Mouse (Mus musculus) gastrocnemius, adult 8-10 months (tissue): ENCODE data around the gene Gstt2. TPM values are rescaled to one million over a fixed set of nuclear protein-coding genes. Genes with fewer than 3 reads are reported as not detected.

ENCODE experiments used
- DNase-seq, 2 experiments: peaks; one replicate each; pipeline ENCODE4 v3.0.0; 2022; ENCODE audit warnings: low spot score in 2 of 2
- total RNA-seq, 4 experiments: library from RNA; stranded (reverse); gene quantifications; 2 replicates each; pipeline ENCODE4 v1.2.4; 2022

The Gstt2 gene
- total RNA-seq, 4 experiments from 2014 or later: 2.7 to 6.5 (median 3.8) TPM

DNA sequence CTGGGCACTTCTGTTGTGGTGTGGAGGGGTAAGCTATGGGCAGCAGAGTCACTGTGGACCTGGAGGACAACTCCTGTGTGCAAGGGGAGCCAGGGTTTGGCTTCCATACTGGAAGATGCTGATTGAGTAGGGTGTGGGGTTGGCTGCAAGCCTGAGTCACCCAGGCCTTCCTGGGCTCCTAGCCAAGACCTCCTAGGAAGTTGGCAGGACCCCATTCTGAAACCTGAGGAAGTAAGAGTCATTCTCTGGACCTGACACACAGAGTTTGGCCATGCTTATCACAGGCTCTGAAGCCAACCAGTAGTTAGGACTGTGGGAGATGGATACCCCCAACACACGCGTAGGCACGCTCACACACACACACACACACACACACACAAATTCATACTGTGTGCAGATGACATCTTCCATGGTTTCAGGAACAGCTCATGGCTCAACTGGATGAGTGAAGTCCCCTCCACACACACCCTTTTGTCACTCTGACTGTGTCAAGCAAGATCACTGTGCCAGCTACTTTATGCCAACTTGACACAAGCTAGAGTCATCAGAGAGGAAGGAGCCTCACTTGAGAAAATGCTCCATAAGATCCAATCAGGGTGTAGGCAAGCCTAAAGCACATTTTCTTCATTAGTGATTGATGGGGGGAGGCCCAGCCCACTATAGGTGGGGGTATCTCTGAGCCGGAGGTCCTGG is 9.4 kb downstream of the Gstt2 start:
- peak; percentile 79 to 87 for DNase-seq

DNA sequence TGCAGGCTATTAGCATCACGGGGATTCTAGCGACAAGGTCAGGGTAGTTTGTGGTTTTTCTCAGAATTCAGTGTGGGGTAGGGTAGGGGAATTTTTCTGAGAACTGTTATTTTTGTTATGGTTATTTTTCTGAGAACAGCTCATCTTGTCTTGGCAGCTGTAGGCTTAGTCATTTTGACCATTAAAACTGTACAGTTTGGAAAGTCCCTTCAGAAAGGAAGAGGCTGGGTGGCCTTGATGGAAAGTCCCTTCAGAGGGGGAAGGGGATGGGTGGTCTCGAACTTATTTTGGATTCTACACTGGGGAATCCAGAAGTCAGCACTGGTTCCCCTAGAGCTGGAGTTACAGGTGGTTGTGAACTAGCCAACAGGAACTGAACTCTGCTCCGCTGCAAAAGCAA is 12.7 kb downstream of the Gstt2 start:
- DNase-seq: no peak

DNA sequence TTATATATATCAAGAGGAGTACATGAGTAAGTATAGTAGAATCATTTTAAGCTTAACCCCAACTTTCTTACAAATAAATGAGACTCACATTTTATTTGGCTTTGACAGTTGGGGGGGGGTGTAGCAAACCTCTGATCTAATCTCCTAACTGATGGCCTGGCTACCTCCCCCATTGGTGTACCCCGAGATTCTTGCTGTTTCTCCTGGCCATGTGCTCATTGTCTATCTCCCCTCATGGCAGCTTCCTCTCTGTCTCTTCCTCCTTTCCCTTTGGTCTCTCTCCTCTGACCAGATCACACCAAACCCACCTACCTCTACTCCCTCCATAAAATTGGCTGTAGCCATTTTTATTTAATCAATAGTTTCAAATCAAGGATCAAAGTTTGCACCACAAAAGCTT is 13.4 kb downstream of the Gstt2 start:
- DNase-seq: no peak

DNA sequence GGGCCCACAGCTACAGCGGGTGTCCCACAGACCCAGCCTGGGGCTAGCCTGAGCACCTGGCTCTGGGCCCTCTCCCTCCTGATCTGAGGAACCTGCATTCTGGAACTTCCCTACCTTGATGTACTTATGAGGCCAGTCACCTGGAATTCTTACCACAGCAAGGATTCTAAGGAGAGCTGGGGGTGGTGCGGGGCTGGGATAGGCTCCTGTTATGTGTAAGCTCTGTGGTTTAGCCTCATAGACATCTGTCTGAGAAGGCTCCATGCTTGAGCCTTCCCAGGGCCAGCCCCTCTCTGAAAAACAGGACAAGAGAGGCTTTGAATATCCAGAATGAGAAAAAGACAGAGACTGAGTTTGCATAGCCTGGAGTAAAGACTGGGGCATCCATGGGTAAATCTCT is 14.8 kb downstream of the Gstt2 start, which contains the start of gene Gstt4:
Gene Gstt4, minus strand, starts transcription at position 101 of the 400 bp plus-strand sequence.
- no peak for DNase-seq

DNA sequence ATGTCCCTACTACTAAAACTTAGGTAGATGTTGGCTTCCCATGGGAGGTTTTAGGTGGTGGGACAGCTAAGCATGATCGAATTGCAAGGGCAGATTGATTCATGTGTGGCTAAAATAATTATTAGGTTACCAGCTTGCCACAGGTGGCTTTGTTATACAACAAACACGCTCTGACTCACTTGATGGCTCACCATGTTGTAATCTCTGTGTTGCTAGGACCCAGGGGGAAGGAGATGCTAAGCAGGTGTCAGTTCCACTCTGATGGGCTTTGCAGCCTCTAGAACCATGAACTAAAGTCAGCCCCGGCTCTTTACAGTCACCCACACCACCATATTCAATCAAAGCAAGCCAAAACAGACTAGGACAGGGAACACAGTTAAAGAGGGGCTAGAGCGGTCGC is 17.3 kb downstream of the Gstt2 start:
- DNase-seq: no peak

DNA sequence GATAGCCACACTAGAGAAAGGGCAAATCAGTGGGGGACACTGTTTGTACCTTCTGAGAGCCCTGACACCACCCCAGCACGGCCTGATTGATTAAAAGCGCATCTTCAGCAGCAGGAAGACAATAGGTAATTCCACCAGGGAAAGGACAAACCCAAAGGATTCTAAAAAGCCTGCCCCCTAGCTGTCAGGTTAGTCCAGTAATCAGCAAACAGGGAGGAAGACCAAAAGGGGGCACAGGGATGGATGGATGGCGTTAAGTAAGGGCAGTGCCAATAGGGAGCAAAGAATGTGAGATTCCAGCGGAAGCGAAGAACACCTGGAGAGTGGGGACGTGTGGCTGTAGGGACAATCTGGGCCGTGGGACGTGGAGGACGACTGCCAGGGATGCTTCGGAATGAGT is 18.6 kb downstream of the Gstt2 start:
- DNase-seq: no peak

DNA sequence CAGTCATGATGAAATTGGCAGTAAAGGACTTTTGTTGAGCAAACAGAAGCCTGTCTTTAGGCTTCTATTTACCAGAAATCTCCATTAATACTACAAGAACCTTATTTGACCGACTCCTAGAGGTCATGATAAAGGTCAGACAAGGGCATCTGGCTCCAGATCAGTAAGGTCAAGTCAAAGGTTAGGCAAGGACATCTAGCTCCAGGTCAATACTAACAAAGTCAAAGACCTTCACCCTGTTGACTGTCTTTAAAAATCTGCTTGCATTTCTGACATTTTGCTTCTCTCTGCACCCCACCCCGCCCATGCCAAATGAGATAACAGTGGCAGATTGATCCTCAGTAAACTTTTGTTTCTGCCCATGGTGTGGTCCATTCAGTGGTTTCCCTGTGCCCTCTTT is 33.0 kb downstream of the Gstt2 start:
- DNase-seq: no peak

DNA sequence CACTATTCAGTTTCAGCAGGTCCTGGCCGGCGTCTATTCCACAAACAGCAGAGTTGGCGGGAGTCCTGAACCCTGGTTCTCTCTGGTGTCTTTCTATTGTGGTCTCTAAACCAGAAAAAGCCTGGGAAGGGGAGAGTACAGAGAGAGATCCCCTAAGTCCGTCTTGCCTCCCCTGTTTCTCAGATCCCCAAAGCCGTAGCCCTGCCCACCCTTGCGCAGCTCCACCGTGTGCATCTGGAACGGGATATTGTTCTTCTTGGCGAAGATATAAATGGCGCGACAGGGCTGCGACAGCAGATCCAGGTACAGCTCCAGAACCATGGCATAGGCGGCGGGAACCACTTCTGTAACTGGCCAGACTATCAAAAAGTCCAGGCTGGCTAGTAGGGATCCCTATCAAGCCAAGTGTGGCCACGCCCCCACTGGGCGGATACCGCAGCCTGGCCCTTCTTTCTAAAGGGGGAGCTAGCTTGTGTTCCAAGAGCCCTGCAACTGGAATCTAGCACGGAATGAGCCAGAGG is 39.0 kb downstream of the Gstt2 start, which contains the start of gene Gstt1:
Gene Gstt1, minus strand, starts transcription at position 409 of the 521 bp plus-strand sequence.
- peak; percentile 62 to 77 for DNase-seq

DNA sequence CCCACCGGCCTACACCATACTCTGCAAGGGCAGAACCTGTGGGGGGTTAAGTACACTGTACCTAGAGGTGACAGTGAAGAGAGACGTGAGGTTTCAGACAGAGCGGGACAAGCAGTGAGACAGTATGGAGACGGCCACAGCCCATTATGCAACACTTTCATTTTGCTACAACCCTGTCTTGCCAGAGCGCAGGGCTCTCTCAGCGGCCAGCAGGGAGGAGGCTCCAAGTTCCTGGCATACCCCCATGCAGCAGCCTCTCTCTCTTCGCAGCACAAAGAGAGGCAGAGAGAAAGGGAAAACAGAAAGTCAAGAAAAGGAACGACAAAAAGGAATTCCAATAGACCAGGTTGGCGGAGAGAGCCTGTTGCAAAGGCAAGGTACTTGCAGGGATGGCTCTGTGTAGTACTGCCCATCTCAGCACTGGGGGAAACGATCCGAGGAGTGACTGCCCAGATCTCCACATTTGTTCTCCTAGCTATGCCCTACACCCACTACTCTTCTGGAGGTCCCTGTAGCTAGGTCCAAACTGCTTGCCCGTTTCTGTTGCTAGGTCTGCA is 39.5 kb downstream of the Gstt2 start:
- peak; percentile 35 to 58 for DNase-seq

DNA sequence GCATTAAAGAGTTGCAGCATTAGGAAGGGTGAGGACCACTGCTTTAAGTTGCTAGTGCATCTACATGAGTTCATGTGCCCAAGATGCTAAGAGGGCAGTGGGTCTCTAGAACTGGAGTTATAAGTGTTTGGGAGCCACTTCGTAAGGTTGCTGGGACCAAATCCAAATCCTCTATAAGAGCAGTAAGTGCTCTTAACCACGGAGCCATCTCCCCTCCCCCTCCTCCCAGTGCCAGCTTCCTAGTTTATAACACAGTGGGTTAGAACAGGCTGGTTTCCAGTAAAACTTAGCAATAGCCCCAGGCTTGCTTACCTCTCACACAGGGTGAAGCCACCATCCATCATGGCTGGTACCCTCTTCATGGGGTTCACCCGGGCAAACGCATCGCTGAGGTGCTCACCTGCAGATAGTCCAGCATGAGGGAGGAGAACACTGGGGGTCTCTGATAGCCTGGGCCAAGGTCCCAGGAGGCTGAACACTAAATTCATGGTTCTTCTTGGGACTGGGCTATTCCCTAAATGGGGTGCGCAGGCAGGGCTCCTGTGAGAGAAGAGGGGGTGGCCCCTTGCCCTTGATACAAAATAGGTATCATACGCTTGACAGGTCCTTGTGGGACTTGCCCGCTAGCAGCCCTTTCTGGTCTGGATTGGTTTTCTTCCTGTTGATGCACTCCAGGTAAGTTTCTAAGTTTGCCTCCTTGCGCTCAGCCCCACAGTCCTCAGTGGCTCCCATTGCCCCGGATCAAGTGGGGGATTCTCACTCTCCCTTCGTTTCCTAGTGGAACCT is 40.3 kb downstream of the Gstt2 start:
- no peak for DNase-seq

DNA sequence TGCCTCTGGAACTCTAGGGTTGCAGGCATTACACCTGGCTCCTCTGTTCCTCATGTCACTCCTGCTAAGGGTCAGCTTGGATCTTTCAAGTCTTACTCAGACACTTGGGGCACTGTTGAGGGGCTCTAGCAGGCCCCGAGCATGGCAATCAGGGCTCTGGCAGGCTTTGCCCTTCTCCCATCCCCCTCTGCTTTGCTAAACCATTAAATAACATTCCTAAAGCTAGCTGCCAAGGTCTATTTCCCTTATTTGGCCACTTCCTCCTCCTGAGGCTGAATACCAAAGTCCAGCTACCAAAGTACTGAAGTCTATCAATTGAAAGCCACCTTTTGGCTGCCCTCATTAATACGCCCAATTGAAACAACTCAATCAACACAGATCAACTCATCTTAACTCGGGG is 42.3 kb downstream of the Gstt2 start:
- DNase-seq: no peak

DNA sequence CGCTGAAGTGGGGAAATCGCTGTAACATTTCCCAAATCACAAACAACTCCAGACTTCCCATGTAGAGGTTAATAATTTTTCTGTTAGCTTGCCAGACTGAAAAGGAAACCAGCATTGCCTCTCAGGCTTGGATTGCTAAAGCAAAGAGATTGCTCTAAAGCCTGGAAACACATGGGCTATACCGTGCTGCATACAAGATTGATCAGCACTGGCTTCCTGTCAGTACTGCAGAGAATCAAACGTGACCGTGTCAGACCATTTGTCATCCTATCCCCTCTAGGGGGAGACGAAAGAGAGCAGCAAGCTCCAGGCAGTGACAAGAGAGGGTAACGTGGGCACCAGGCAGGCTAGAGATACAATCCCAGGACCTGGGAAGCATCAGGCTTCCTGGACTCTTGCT is 46.5 kb downstream of the Gstt2 start:
- no peak for DNase-seq

DNA sequence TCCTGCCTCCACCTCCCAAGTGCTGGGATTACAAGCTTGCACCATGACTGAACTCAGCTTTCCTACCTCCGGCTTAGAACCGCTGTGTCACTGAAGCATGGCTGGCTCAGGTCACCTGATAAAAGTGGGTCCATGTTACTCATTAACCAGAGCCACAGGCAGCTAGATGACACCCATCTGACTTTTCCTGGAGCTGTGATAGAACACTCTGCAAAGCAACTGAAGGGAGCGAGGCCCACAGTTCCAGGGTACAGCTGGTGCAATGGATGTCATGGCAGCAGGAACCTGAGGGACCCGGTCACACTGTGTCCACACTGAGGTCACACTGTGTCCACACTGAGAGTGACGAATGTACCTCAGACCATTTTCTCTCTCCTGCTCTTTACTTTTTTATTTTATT is 47.4 kb downstream of the Gstt2 start:
- no peak for DNase-seq

DNA sequence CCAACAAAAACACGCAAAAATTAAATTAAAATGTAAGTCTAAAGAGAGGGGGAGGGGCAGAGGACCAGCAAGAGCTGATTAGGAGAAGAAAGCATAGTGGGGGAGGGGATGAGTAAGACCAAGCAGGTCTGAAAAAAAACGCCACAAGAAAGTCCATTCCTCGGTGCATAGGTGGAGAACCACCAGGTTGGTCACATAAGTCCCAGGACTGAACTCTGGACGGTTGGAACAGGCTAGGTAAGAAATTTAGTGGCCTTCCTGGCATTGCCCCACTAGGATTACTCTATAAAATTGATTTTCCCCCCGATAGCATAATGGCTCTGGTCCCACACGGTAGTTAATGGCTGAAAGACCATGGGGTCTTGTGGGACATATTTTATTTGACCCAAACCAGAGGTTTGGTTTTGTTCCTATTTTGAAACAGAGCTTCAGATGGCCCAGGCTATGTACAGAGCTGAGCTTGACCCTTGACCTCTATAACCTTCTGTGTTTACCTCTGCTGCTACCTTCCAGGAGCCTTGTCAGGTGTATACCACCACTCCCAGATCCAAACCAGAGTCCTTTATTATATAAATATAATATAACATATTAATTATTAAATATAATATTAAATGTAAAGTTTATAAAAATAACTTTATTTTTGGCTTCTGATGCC is 48.0 kb downstream of the Gstt2 start:
- no peak for DNase-seq

DNA sequence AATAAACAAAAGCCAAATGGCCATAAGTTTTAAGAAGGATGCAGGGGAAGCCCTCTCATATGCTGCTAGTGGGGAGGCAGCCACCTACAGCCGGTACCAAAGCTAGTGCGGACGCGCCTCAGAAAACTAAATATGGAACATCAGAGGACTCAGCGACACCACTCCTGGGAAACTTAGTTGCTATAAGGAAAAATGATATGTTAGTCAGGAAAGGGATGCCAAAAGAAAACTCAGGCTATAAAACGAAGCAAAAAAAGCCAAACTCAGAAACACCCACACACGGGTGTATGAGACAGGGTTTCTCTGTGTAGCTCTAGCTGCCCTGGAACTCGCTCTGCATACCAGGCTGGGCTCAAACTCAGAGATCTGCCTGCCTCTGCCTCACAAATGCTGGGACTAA is 48.9 kb downstream of the Gstt2 start:
- DNase-seq: no peak

DNA sequence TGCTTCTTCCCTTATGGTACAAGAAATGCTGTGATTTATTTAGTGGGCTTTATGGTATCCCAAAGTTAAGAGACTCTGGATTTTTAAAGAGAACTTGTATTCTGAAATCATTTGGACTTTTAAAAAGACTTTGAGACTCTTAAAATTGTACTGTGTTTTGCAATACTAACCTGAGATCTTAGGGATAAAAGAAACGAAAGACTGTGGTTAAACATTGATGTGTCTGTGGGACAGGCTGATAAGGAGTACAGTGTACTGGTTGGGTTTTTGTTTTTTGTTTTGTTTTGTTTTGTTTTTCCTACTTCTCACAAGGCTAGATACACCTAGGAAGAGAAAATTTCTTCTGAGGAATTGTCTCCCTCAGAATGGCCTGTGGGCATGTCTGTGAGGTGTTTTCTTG is 51.8 kb downstream of the Gstt2 start:
- no peak for DNase-seq

Other genes with a start within 250 kb of the Gstt2 start
- 1 to 10 TPM; 1.2 to 2.5 (median 2.0) TPM for gene Ggt5, start 248.1 kb downstream of the Gstt2 start, total RNA-seq
- gene Susd2, start 193.4 kb downstream of the Gstt2 start, total RNA-seq: 1 to 10 TPM in 1 of 4 experiments, under 1 TPM in 3; 0.53 to 2.1 (median 0.78) TPM
- 1 to 10 TPM; 6.6 to 9.3 (median 7.4) TPM for gene Cabin1, start 73.1 kb downstream of the Gstt2 start, total RNA-seq
- gene Ddt, start 64.0 kb downstream of the Gstt2 start, total RNA-seq: 10 to 100 TPM; 23.6 to 32.6 (median 29.5) TPM
- not detected for gene Gm20441, start 56.5 kb downstream of the Gstt2 start, total RNA-seq
- gene Gstt3, start 56.0 kb downstream of the Gstt2 start, total RNA-seq: 1 to 10 TPM; 2.6 to 4.8 (median 3.1) TPM
- 1 to 10 TPM; 4.6 to 8.3 (median 4.8) TPM for gene Gstt1, start 38.8 kb downstream of the Gstt2 start, total RNA-seq
- gene Gstt4, start 14.9 kb downstream of the Gstt2 start, total RNA-seq: not detected
- 100 to 1,000 TPM; 144 to 161 (median 157) TPM for gene Mif, start 22.8 kb upstream of the Gstt2 start, total RNA-seq
- gene Derl3, start 56.0 kb upstream of the Gstt2 start, total RNA-seq: 1 to 10 TPM in 1 of 4 experiments, not detected in 3; 1.1 TPM
- gene Smarcb1, start 84.2 kb upstream of the Gstt2 start, total RNA-seq: 10 to 100 TPM; 11.0 to 16.7 (median 11.5) TPM
- 1,000 to 10,000 TPM; 1,130 to 1,571 (median 1,273) TPM for gene Chchd10, start 95.7 kb upstream of the Gstt2 start, total RNA-seq
- 1 to 10 TPM in 3 of 4 experiments, under 1 TPM in 1; 0.77 to 2.3 (median 1.4) TPM for gene Mmp11, start 99.1 kb upstream of the Gstt2 start, total RNA-seq
- not detected for gene Gm867, start 103.2 kb upstream of the Gstt2 start, total RNA-seq
- not detected for gene Vpreb3, start 105.6 kb upstream of the Gstt2 start, total RNA-seq
- gene Gm5134, start 117.1 kb upstream of the Gstt2 start, total RNA-seq: not detected
- gene Zfp280b, start 195.2 kb upstream of the Gstt2 start, total RNA-seq: 10 to 100 TPM in 1 of 4 experiments, 1 to 10 TPM in 3; 7.9 to 11.0 (median 9.2) TPM